Mouse (Mus musculus) brain, embryonic 14.5 days (tissue): Measurements from ENCODE around the gene Piezo1. TPM values are rescaled to one million over a fixed set of nuclear protein-coding genes. Genes with fewer than 3 reads are reported as not detected.

Source experiments
- DNase-seq: peaks from one replicate; pipeline ENCODE4 v3.0.0-alpha.2; 2011; ENCODE audit warnings: low read depth
- CTCF ChIP-seq: fragments of 200-500 bp; IDR thresholded peaks from 2 replicates; pipeline ENCODE4 v1.5.1; 2012; ENCODE audit warnings: inconsistent platforms, mild to moderate bottlenecking, moderate library complexity, borderline replicate concordance; ENCODE audit not compliant: insufficient read depth, insufficient read length; ENCODE audit errors: extremely low read depth
- POLR2A ChIP-seq: fragments of 200-500 bp; IDR thresholded peaks from 2 replicates; pipeline ENCODE4 v1.6.1; 2012; ENCODE audit warnings: mild to moderate bottlenecking, inconsistent platforms, borderline replicate concordance; ENCODE audit not compliant: poor library complexity, insufficient read depth, insufficient read length, severe bottlenecking; ENCODE audit errors: extremely low read depth
- polyA plus RNA-seq: library from polyadenylated mRNA; depleted of rRNA; stranded (reverse); fragments of >200 nt; gene quantifications from 2 replicates; pipeline ENCODE4 v1.2.3, GENCODE M21; 2012

The Piezo1 gene
- polyA plus RNA-seq, 1 experiment = 13.4 TPM

DNA sequence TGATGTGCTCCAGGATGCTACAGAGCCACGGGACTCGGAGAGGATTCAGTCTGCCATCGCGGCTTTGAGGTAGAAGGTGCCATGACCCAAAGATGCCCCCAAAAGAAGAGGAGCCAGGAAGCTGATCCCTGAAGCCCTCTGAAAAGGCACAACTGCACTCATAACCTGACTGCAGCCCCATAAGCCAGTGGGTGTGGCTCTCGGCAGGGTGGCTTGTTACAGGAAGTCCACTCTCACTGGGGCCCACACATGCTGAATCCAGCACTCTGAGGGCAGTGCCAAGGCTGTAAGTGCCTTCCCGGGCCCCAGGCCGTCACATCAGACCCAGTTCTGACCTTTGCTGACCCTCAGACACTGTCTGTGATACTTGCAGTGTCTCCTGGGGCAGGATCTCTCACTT lies 38.7 kb downstream of the Piezo1 start:
- DNase-seq = no peak
- no peak for TF ChIP-seq CTCF
- TF ChIP-seq POLR2A = no peak

DNA sequence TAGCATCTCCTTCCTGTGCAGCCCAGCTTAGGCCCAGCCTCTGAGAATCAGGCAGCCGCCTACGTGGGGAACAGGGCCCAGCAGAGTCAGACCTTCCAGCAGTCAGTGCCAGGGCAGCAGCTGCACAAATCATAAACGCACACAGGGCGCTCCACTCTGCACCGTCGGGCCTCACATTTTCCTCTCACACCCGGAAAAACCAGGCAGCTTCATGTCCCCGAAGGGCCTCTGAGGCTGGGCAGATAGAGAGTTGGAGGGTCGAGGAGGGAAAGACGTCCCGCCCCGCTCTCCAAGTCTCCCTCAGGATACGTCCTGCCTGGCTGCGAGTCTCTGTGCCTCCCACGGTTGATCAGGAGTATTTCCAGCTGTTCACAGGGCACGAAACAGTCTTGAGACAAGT lies 39.6 kb downstream of the Piezo1 start:
- TF ChIP-seq CTCF (no peak), POLR2A (no peak)
- no peak for DNase-seq

- no peak for TF ChIP-seq POLR2A
- TF ChIP-seq CTCF = peak; percentile 88
- DNase-seq = peak; percentile 86
These were observed 50.3 kb downstream of the Piezo1 start for GRCm38 (mm10) chr8:122500856-122501255.

GRCm38 (mm10) chr8:122497912-122498311 lies 53.2 kb downstream of the Piezo1 start:
- DNase-seq = no peak
- TF ChIP-seq POLR2A (no peak), CTCF (peak; percentile 50; the same call in 1 of the 2 replicates)

GRCm38 (mm10) chr8:122497016-122497734 lies 54.0 kb downstream of the Piezo1 start:
- DNase-seq = no peak
- TF ChIP-seq CTCF (no peak), POLR2A (no peak)

- TF ChIP-seq CTCF (no peak), POLR2A (no peak)
- DNase-seq = peak; percentile 22
These were observed 62.7 kb downstream of the Piezo1 start for GRCm38 (mm10) chr8:122488387-122488786.

DNA sequence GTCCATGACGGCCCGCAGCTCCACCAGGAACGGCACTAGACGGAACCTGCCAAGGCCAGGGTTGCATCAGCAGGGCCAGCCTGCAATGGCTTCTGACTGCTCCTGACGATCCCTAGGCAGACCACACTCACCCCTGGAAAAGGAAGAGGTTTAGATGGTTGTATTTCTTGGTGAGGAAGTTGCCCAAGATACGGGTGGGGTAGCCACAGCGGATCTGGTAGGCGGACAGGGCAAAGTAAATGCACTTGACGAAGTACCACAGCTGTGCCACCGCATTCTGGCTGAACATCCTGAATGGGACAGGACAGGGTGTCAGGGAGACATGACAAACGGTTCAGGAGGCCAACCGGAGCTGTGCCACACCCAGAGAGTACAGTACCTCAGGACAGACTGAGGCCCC lies 66.3 kb downstream of the Piezo1 start:
- DNase-seq = no peak
- TF ChIP-seq POLR2A (no peak), CTCF (no peak)

GRCm38 (mm10) chr8:122483877-122484276 lies 67.3 kb downstream of the Piezo1 start:
- TF ChIP-seq POLR2A (no peak), CTCF (no peak)

DNA sequence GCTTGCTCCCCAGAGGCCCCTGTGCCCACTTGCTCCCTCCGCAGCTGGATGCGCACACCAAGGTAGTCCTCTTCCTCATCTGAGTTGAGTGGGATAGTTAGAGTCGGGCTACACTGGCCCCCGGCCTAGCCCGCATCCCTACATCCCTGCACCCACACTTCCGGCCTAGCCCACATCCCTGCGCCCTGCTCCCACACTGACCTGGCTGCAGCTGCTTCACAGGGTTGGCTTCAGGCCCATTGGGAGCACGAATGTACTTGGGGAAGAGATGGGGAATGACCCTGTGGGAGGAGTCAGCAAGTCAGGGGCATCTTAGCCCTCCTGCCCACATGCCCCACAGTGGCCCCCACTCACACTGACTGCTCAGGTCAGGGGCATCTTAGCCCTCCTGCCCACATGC lies 68.7 kb downstream of the Piezo1 start:
- TF ChIP-seq POLR2A (no peak), CTCF (no peak)

More at GRCm38 (mm10) chr8:122483877-122484276, 67.3 kb downstream of the Piezo1 start:
- no peak for DNase-seq

GRCm38 (mm10) chr8:122475580-122476320 lies 75.4 kb downstream of the Piezo1 start, which contains the start of the genes Rnf166 and Ctu2:
TSS of gene Rnf166 (minus strand) at chr8:122476064.
TSS of gene Ctu2 (plus strand) at chr8:122476143.
- peak; percentile 97 for TF ChIP-seq POLR2A
- TF ChIP-seq CTCF = no peak
- DNase-seq = peak; percentile 96

More for the DNA sequence above, 68.7 kb downstream of the Piezo1 start:
- no peak for DNase-seq

DNA sequence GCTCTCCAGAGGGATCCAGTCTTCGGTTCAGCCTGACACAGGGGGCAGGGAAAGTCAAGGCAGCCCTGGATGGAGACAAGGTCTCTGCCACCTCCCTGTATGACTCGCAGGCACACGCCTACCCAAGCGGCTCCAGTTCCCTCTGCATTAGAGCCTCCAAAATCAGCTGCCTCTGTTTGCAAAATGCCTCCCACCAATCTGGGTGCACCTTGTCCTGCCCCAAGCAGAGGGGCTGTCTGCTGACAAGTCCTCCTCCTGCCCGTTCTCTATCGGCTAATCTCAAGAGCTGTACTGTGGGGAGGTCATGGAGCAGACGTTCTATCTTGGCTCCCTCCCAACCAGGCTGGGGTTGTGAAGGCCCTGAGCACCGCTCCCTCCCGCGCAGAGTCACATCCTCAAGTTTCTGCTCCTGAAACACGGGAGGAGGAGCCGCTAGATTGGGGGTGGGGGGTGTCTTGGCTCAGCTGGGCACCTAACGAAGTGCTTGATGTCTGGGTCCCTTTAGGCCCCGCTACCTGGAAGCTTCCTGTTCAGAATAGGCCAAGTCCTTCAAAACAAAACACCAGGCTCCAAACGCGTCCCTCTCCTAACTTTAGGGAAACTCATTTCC lies 76.1 kb downstream of the Piezo1 start:
- DNase-seq = peak; percentile 22
- TF ChIP-seq CTCF = no peak
- TF ChIP-seq POLR2A = no peak
